In the genomic region with DNA sequence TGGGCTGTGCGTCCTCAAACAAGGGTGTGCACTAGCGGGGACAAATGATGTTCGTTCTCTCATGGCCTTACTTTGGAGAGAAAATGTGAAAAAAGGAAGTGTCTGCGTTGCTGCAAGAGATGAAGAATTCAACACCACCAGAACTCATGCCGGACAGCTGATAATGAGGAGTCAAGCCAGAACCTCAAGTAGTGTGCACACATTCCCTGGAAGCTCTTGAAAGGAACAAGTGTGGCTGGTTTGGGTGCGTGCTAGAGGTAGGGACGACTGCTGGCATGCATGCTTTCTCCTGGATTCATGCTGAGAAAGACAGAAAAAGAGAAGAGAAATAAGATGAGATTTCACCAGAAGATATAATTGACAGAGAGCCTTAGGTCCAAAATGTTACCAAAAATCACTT, we compare ENCODE assay signal across 18 mouse cellular contexts. TPM values are rescaled to one million over a fixed set of nuclear protein-coding genes. Genes with fewer than 3 reads are reported as not detected.
A peak's percentile ranks its signal among the peaks of the same experiment; 100 is the strongest.
DNase-seq lines count a peak whose midpoint lies in the region; ATAC-seq lines count a peak whose summit lies in the region.
"Had no signal": no experiment of that assay in that cellular context is flagged by ENCODE, and none has a peak within 500 bp of the region (broad histone marks: within the 10 kb centered on the region; RNA-seq: fewer than 3 reads in every experiment).

No protein-coding gene starts in this region.

- WGBS in heart, embryonic 11.5 days (ENCODE audit: insufficient replicate concordance), result 39% methylated on average over 7 of the region's 7 CpGs
- 51% methylated on average over 7 of the region's 7 CpGs for WGBS in heart, embryonic 15.5 days
- 63% methylated on average over 7 of the region's 7 CpGs for WGBS in lung, embryonic 15.5 days

- no peaks in the 10 kb centered on the region for H3K27me3 ChIP-seq in heart, embryonic 11.5 days (ENCODE audit: control insufficient read depth, insufficient read depth, low read length)
- H3K27me3 ChIP-seq in heart, embryonic 15.5 days, result no peaks in the 10 kb centered on the region
- H3K27me3 ChIP-seq in lung, embryonic 15.5 days, result no peaks in the 10 kb centered on the region
- H3K27me3 ChIP-seq: embryonic facial prominence, embryonic 13.5 days; forebrain, embryonic 12.5 days; hindbrain, embryonic 13.5 days had no signal

- no peak for DNase-seq in heart, adult 18-20 months
- DNase-seq in heart, postnatal 10 days, result no peak
- DNase-seq in lung, postnatal 14 days, result no peak
- DNase-seq in lung, postnatal 36 days, result peak; percentile 36
- DNase-seq: adrenal gland, postnatal 10 days; cerebellum, adult 11-12 months; cerebellum, adult 9-11 months; cerebellum, postnatal 36 days; gastrocnemius, postnatal 10 days had no signal

- H3K27ac ChIP-seq in heart, embryonic 11.5 days (ENCODE audit: low read depth, low read length), result peak overlapping the region; percentile 76
- peak overlapping the region; percentile 52 for H3K27ac ChIP-seq in heart, embryonic 15.5 days
- peak overlapping the region; percentile 61 for H3K27ac ChIP-seq in lung, embryonic 15.5 days
- H3K27ac ChIP-seq: embryonic facial prominence, embryonic 13.5 days; forebrain, embryonic 12.5 days; hindbrain, embryonic 13.5 days; hindbrain, postnatal 0 days had no signal

- H3K9ac ChIP-seq in heart, embryonic 11.5 days (ENCODE audit: low read depth, low read length), result no peak overlapping the region
- no peak overlapping the region for H3K9ac ChIP-seq in heart, embryonic 15.5 days
- H3K9ac ChIP-seq in lung, embryonic 15.5 days, result no peak overlapping the region
- H3K9ac ChIP-seq: embryonic facial prominence, embryonic 13.5 days; forebrain, embryonic 12.5 days; hindbrain, embryonic 13.5 days had no signal

- H3K36me3 ChIP-seq in heart, embryonic 11.5 days (ENCODE audit: control insufficient read depth, insufficient read depth, low read length), result no peaks in the 10 kb centered on the region
- no peaks in the 10 kb centered on the region for H3K36me3 ChIP-seq in heart, embryonic 15.5 days
- no peaks in the 10 kb centered on the region for H3K36me3 ChIP-seq in lung, embryonic 15.5 days
- H3K36me3 ChIP-seq: embryonic facial prominence, embryonic 13.5 days; forebrain, embryonic 12.5 days; hindbrain, embryonic 13.5 days had no signal

- ATAC-seq in heart, embryonic 11.5 days (replicated peaks; ENCODE audit: insufficient number of reproducible peaks, low FRiP score, low TSS enrichment), result no peak
- no peak for ATAC-seq in heart, embryonic 15.5 days (replicated peaks; ENCODE audit: insufficient number of reproducible peaks, insufficient read depth, low FRiP score, low read depth)
- ATAC-seq in lung, embryonic 15.5 days (ENCODE audit: borderline replicate concordance, extremely low read depth, low FRiP score, low TSS enrichment), result no peak
- no peak for ATAC-seq in granulocyte monocyte progenitor cell, adult 5-6 weeks (replicated peaks; ENCODE audit: poor library complexity, severe bottlenecking)
- ATAC-seq: forebrain, embryonic 16.5 days; hindbrain, postnatal 0 days had no signal

- H3K4me3 ChIP-seq in heart, embryonic 11.5 days (ENCODE audit: low read depth, low read length), result no peak overlapping the region
- no peak overlapping the region for H3K4me3 ChIP-seq in heart, embryonic 15.5 days
- H3K4me3 ChIP-seq in lung, embryonic 15.5 days, result no peak overlapping the region
- H3K4me3 ChIP-seq: embryonic facial prominence, embryonic 13.5 days; forebrain, embryonic 12.5 days; hindbrain, embryonic 13.5 days had no signal

- intact Hi-C loops in heart, postnatal 10 days (cut with DNase I), result no loop called here

- H3K9me3 ChIP-seq in heart, embryonic 11.5 days (replicated peaks; ENCODE audit: control insufficient read depth, low read length), result no peaks in the 10 kb centered on the region
- no peaks in the 10 kb centered on the region for H3K9me3 ChIP-seq in heart, embryonic 15.5 days (replicated peaks)
- H3K9me3 ChIP-seq in lung, embryonic 15.5 days, result no peaks in the 10 kb centered on the region
- H3K9me3 ChIP-seq: embryonic facial prominence, embryonic 13.5 days; forebrain, embryonic 12.5 days; hindbrain, embryonic 13.5 days had no signal

- peaks cover 6% of the 10 kb centered on the region; the same call in 1 of the 2 replicates for H3K4me1 ChIP-seq in heart, embryonic 11.5 days (ENCODE audit: control insufficient read depth, insufficient read depth, low read length)
- H3K4me1 ChIP-seq in heart, embryonic 15.5 days (replicated peaks), result 0 out of 2 replicates have a peak, but pooled peaks cover 9% of the 10 kb centered on the region
- H3K4me1 ChIP-seq in lung, embryonic 15.5 days, result peaks cover 17% of the 10 kb centered on the region
- H3K4me1 ChIP-seq: forebrain, embryonic 12.5 days; hindbrain, embryonic 13.5 days had no signal

- H3K4me2 ChIP-seq in heart, embryonic 11.5 days, result no peak overlapping the region
- no peak overlapping the region for H3K4me2 ChIP-seq in heart, embryonic 15.5 days
- H3K4me2 ChIP-seq in lung, embryonic 15.5 days, result peak overlapping the region; percentile 16; the same call in 1 of the 2 replicates
- H3K4me2 ChIP-seq: embryonic facial prominence, embryonic 13.5 days; forebrain, embryonic 12.5 days; hindbrain, embryonic 13.5 days had no signal

RNA-seq across cellular contexts. Expression of a gene that starts 13.6 kb away (rescaled TPM):
- 44.7 and 45.8 TPM in 2 replicates for polyA plus RNA-seq in heart, embryonic 11.5 days (2014; fragmentation: Nextera tagmentation; extraction: Ambion mirVana)
- 10 to 100 TPM; 24.6 to 26.5 TPM for total RNA-seq in heart, adult 18-20 months (2021)
- 34.0 and 43.3 TPM in 2 replicates for polyA plus RNA-seq in heart, embryonic 15.5 days (2015; fragmentation: Nextera tagmentation; extraction: Ambion mirVana)
- total RNA-seq in heart, postnatal 10 days (2021), result 10 to 100 TPM; 45.9 to 47.7 TPM
- polyA plus RNA-seq in lung, embryonic 15.5 days (2015; fragmentation: Nextera tagmentation; extraction: Ambion mirVana), result 47.2 and 47.6 TPM in 2 replicates
- 1.8 and 2.2 TPM in 2 replicates for total RNA-seq in granulocyte monocyte progenitor cell, adult 5-6 weeks (2014; fragmentation: Nextera tagmentation)
- 0.43 and 2.0 TPM in 2 replicates for total RNA-seq in granulocyte monocyte progenitor cell, adult 5-6 weeks (2017)

RNA-seq across cellular contexts. Expression of a gene that starts 18.8 kb away (rescaled TPM):
- 61.6 and 63.8 TPM in 2 replicates for polyA plus RNA-seq in heart, embryonic 11.5 days (2014; fragmentation: Nextera tagmentation; extraction: Ambion mirVana)
- 10 to 100 TPM; 17.1 to 20.8 TPM for total RNA-seq in heart, adult 18-20 months (2021)
- 66.8 and 75.0 TPM in 2 replicates for polyA plus RNA-seq in heart, embryonic 15.5 days (2015; fragmentation: Nextera tagmentation; extraction: Ambion mirVana)
- 10 to 100 TPM; 39.9 to 42.8 TPM for total RNA-seq in heart, postnatal 10 days (2021)
- 109 and 111 TPM in 2 replicates for polyA plus RNA-seq in lung, embryonic 15.5 days (2015; fragmentation: Nextera tagmentation; extraction: Ambion mirVana)
- total RNA-seq in granulocyte monocyte progenitor cell, adult 5-6 weeks (2014; fragmentation: Nextera tagmentation), result 46.4 and 48.0 TPM in 2 replicates
- total RNA-seq in granulocyte monocyte progenitor cell, adult 5-6 weeks (2017), result 27.4 and 33.4 TPM in 2 replicates

Comparison
In these comparisons a context has a peak if more than half of its experiments do, and no peak if none do; other contexts are left out.
1. RNA of a gene that starts 13.6 kb away (total RNA-seq): 45.9 to 47.7 TPM in heart, postnatal 10 days and 24.6 to 26.5 TPM in heart, adult 18-20 months; 0.43 to 2.2 TPM in granulocyte monocyte progenitor cell, adult 5-6 weeks; every median in the first group is over 4 times any median in the second.
2. Peak in every context shown above with its lines, with median percentiles within 50 percentile points of each other: H3K27ac ChIP-seq.